Mouse (Mus musculus): ENCODE data around the gene Gpr88. TPM values are rescaled to one million over a fixed set of nuclear protein-coding genes. Genes with fewer than 3 reads are reported as not detected.

The Gpr88 gene
- total and polyA plus RNA-seq, 3 experiments: not detected

DNA sequence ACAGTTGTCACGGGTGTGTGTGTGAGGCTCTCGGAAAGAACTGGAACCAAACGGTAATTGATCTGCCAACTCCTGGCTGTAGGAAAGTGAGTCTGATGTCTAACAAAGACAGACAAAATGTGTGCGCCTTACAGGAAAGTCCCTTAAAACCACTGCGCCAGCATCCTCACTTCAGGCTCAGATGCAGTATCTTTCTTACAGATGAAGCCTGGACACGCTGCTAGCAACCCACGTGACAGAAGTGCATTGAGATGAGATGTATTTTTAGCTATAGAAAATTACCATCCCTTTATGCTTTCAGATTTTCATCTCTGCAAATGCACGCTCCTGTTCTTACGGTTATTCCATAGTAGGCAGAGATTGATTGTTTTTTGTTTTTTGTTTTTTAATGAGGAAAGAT is 10.6 kb downstream of the Gpr88 start:
- H3K4me3 ChIP-seq (ENCODE audit: control insufficient read depth in 1 of 2, insufficient read depth in 1 of 2, low read depth in 2 of 2, low read length in 2 of 2): no peak overlapping the region
- DNase-seq (ENCODE audit: low read depth, low spot score): no peak
- no peak for TF ChIP-seq MEF2A (IDR thresholded peaks at IDR 0.05; ENCODE audit: extremely low read depth, insufficient replicate concordance, low read depth, low read length, poor library complexity, severe bottlenecking)
- no peak for TF ChIP-seq NELFE (IDR thresholded peaks at IDR 0.05; ENCODE audit: low read depth, low read length)
- TF ChIP-seq BHLHE40 (IDR thresholded peaks at IDR 0.05; ENCODE audit: borderline replicate concordance, low read depth, low read length): no peak
- no peak for TF ChIP-seq ELF1 (IDR thresholded peaks at IDR 0.05; ENCODE audit: low read depth, low read length)
- TF ChIP-seq RCOR1 (IDR thresholded peaks at IDR 0.05; ENCODE audit: low read depth, low read length): no peak
- TF ChIP-seq ZNF384 (IDR thresholded peaks at IDR 0.05; ENCODE audit: low read depth, low read length): no peak
- TF ChIP-seq USF2 (IDR thresholded peaks at IDR 0.05; ENCODE audit: borderline replicate concordance in 1 of 2, insufficient read depth in 1 of 2, low read depth in 1 of 2, low read length in 2 of 2): no peak
- no peak for TF ChIP-seq HCFC1 (IDR thresholded peaks at IDR 0.05; ENCODE audit: low read depth, low read length)

DNA sequence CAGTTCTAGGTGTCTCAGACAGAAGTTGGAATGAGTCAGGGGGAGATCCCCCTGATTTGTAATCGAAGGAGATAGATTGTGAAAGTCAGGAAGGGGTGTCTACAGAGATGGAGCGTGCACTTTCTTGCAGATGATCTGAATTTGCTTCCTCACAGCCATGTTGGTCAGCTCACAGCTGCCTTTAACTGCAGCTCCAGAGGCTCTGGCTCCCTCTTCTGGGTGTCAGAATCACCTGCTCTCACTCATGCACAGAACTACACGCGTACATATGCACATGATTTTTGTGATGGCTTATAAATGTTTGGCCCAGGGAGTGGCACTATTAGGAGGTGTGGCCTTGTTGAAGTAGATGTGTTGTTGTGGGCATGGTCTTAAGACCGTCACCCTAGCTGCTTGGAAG is 15.8 kb downstream of the Gpr88 start:
- TF ChIP-seq RAD21 (IDR thresholded peaks at IDR 0.05; ENCODE audit: low read depth, low read length): peak; percentile 8
- TF ChIP-seq CTCF (IDR thresholded peaks at IDR 0.05 in 2 of 3, conservative IDR thresholded peaks at IDR 0.05 in 1 of 3; ENCODE audit: control insufficient read depth in 1 of 3, insufficient read depth in 1 of 3, low read depth in 2 of 3, low read length in 3 of 3, poor library complexity in 1 of 3, severe bottlenecking in 1 of 3): peak in 2 of 3 experiments; percentile 14 to 20; a peak in 1 of 6 replicates
- TF ChIP-seq MAFK (IDR thresholded peaks at IDR 0.05; ENCODE audit: borderline replicate concordance, low read depth, low read length): no peak
- TF ChIP-seq JUND (IDR thresholded peaks at IDR 0.05; ENCODE audit: low read depth, low read length): no peak
- no peak for TF ChIP-seq ZC3H11A (IDR thresholded peaks at IDR 0.05; ENCODE audit: low read depth, low read length)
- no peak for TF ChIP-seq POLR2AphosphoS2 (IDR thresholded peaks at IDR 0.05; ENCODE audit: low read length)
- Histone ChIP-seq H3K9ac (ENCODE audit: control insufficient read depth, low read depth, low read length, poor library complexity, severe bottlenecking) (no peak overlapping the region), H3K4me1 (ENCODE audit: control insufficient read depth in 1 of 2, insufficient read depth in 2 of 2, low read length in 2 of 2) (no peaks in the 10 kb centered on the region), H3K36me3 (ENCODE audit: control insufficient read depth in 1 of 2, insufficient read depth in 2 of 2, low read length in 2 of 2) (no peaks in the 10 kb centered on the region), H3K4me3 (ENCODE audit: control insufficient read depth in 1 of 2, insufficient read depth in 1 of 2, low read depth in 2 of 2, low read length in 2 of 2) (no peak overlapping the region), H3K27me3 (ENCODE audit: control insufficient read depth in 1 of 2, insufficient read depth in 2 of 2, low read length in 2 of 2) (peaks cover 4% of the 10 kb centered on the region in 2 experiments; a peak in 3 of 4 replicates), H3K9me3 (replicated peaks; ENCODE audit: insufficient read depth, low read length) (no peaks in the 10 kb centered on the region), H3K79me2 (ENCODE audit: control insufficient read depth, insufficient read depth, low read length, poor library complexity) (no peaks in the 10 kb centered on the region), H3K27ac (ENCODE audit: control insufficient read depth, low read depth, low read length) (no peak overlapping the region)
- DNase-seq (ENCODE audit: low read depth, low spot score): no peak

More for the DNA sequence above, 10.6 kb downstream of the Gpr88 start:
- Histone ChIP-seq H3K27me3 (ENCODE audit: control insufficient read depth in 1 of 2, insufficient read depth in 2 of 2, low read length in 2 of 2) (peaks cover 0 to 8% of the 10 kb centered on the region in 2 experiments; a peak in 3 of 4 replicates), H3K9ac (ENCODE audit: control insufficient read depth, low read depth, low read length, poor library complexity, severe bottlenecking) (no peak overlapping the region), H3K79me2 (ENCODE audit: control insufficient read depth, insufficient read depth, low read length, poor library complexity) (no peaks in the 10 kb centered on the region), H3K27ac (ENCODE audit: control insufficient read depth, low read depth, low read length) (no peak overlapping the region), H3K9me3 (replicated peaks; ENCODE audit: insufficient read depth, low read length) (no peaks in the 10 kb centered on the region), H3K36me3 (ENCODE audit: control insufficient read depth in 1 of 2, insufficient read depth in 2 of 2, low read length in 2 of 2) (no peaks in the 10 kb centered on the region), H3K4me1 (ENCODE audit: control insufficient read depth in 1 of 2, insufficient read depth in 2 of 2, low read length in 2 of 2) (no peaks in the 10 kb centered on the region)

DNA sequence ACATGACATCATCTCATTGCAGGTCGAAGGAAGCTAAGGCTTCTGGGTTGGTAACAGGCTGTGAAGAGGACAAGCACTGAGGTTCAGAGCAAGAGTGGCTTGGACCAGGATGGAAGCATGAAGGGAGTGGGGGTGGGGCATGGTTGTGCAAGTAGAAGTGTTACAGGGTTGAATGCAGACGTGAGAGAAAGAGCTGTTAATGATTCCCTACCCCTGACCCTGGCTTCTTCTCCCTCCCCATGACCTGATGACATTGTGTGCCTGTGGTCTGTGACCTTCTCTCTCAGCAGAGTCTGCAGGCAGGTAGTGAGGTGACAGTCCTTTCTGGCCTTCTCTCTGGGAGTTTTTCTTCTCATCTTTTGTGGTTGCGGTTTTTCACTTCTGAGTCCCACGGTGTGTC is 16.4 kb downstream of the Gpr88 start:
- no peak for TF ChIP-seq CHD2 (IDR thresholded peaks at IDR 0.05; ENCODE audit: low read length)
- TF ChIP-seq RAD21 (IDR thresholded peaks at IDR 0.05; ENCODE audit: low read depth, low read length): no peak
- TF ChIP-seq ETS1 (IDR thresholded peaks at IDR 0.05; ENCODE audit: low read depth, low read length): no peak
- no peak for TF ChIP-seq RCOR1 (IDR thresholded peaks at IDR 0.05; ENCODE audit: low read depth, low read length)
- TF ChIP-seq NELFE (IDR thresholded peaks at IDR 0.05; ENCODE audit: low read depth, low read length): no peak
- TF ChIP-seq CHD1 (IDR thresholded peaks at IDR 0.05; ENCODE audit: low read depth, low read length): no peak
- no peak for TF ChIP-seq JUND (IDR thresholded peaks at IDR 0.05; ENCODE audit: low read depth, low read length)
- no peak for TF ChIP-seq SIN3A (IDR thresholded peaks at IDR 0.05; ENCODE audit: low read length)
- no peak for TF ChIP-seq USF1 (IDR thresholded peaks at IDR 0.05; ENCODE audit: low read depth, low read length)
- no peak for TF ChIP-seq SMC3 (IDR thresholded peaks at IDR 0.05; ENCODE audit: low read depth, low read length)
- no peak for TF ChIP-seq KAT2A (conservative IDR thresholded peaks at IDR 0.05; ENCODE audit: low read depth, low read length)
- TF ChIP-seq POLR2A (IDR thresholded peaks at IDR 0.05; ENCODE audit: control insufficient read depth in 1 of 2, insufficient read depth in 1 of 2, low read depth in 1 of 2, low read length in 2 of 2, poor library complexity in 1 of 2): no peak
- no peak for TF ChIP-seq E2F4 (IDR thresholded peaks at IDR 0.05; ENCODE audit: borderline replicate concordance, low read depth, low read length)
- TF ChIP-seq USF2 (IDR thresholded peaks at IDR 0.05; ENCODE audit: borderline replicate concordance in 1 of 2, insufficient read depth in 1 of 2, low read depth in 1 of 2, low read length in 2 of 2): no peak
- TF ChIP-seq ZNF384 (IDR thresholded peaks at IDR 0.05; ENCODE audit: low read depth, low read length): no peak
- no peak overlapping the region for H3K27ac ChIP-seq (ENCODE audit: control insufficient read depth, low read depth, low read length)
- no peak for DNase-seq (ENCODE audit: low read depth, low spot score)
- no peak overlapping the region for H3K9ac ChIP-seq (ENCODE audit: control insufficient read depth, low read depth, low read length, poor library complexity, severe bottlenecking)
- H3K79me2 ChIP-seq (ENCODE audit: control insufficient read depth, insufficient read depth, low read length, poor library complexity): no peaks in the 10 kb centered on the region
- no peaks in the 10 kb centered on the region for H3K36me3 ChIP-seq (ENCODE audit: control insufficient read depth in 1 of 2, insufficient read depth in 2 of 2, low read length in 2 of 2)
- H3K4me1 ChIP-seq (ENCODE audit: control insufficient read depth in 1 of 2, insufficient read depth in 2 of 2, low read length in 2 of 2): no peaks in the 10 kb centered on the region
- no peak overlapping the region for H3K4me3 ChIP-seq (ENCODE audit: control insufficient read depth in 1 of 2, insufficient read depth in 1 of 2, low read depth in 2 of 2, low read length in 2 of 2)
- H3K9me3 ChIP-seq (replicated peaks; ENCODE audit: insufficient read depth, low read length): no peaks in the 10 kb centered on the region
- H3K27me3 ChIP-seq (ENCODE audit: control insufficient read depth in 1 of 2, insufficient read depth in 2 of 2, low read length in 2 of 2): peaks cover 4% of the 10 kb centered on the region in 2 experiments
